Mouse (Mus musculus) erythroid progenitor cell, adult 5-6 weeks (primary cell): ENCODE measurements around the gene Lrrc1. TPM values are rescaled to one million over a fixed set of nuclear protein-coding genes. Genes with fewer than 3 reads are reported as not detected.
A peak's percentile ranks its signal among the peaks of the same experiment; 100 is the strongest.

ENCODE experiments used
- ATAC-seq: replicated peaks from 2 replicates; pipeline ENCODE4 v1.8.0; 2016; ENCODE audit warnings: moderate number of reproducible peaks, mild to moderate bottlenecking, moderate TSS enrichment, inconsistent platforms; ENCODE audit not compliant: poor library complexity, low FRiP score, severe bottlenecking
- total RNA-seq, 2 experiments: library from RNA; stranded (forward) in 1 of 2; stranded (reverse) in 1 of 2; fragments of 150-400 nt in 1 of 2; fragments of 186-747, 209-891 nt in 1 of 2; gene quantifications; 2 replicates each; pipeline versions ENCODE4 v1.2.3 to v1.2.4; 2015 to 2017; ENCODE audit warnings: low replicate concordance in 2 of 2

Lrrc1 gene
- total RNA-seq, 2 experiments from 2014 or later = 2.3 to 5.0 TPM

DNA sequence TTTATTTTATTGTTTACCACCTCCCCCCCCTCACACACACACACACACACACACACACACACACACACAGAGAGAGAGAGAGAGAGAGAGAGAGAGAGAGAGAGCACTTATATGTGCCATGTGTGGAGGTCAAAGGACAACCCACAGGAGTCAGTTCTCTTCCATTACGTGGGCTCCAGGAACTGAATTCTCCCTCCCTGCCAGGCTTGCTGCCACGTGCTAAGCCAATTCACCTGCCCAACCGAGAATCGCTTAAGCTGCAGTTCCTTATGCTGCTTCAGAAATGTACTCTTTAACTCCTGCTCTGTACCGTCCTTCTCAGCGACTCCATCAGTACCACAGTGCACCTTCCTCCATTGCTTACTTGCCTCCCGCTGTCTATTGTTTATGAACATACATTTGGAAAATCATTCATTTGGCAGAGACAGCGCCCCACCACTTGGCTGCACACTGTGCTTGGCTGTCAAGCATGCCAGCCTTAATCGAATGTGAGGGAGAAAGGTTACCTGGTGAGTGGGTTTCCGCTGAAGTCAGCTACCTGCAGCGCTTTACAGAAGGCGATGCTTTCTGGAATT, 72.9 kb downstream of the Lrrc1 start:
- ATAC-seq = no peak

- no peak for ATAC-seq
Observed at GRCm38 (mm10) chr9:77469791-77470607, 74.7 kb downstream of the Lrrc1 start.

GRCm38 (mm10) chr9:77466926-77467325, 77.7 kb downstream of the Lrrc1 start:
- ATAC-seq = no peak

- no peak for ATAC-seq
Observed at GRCm38 (mm10) chr9:77465401-77465800, 79.3 kb downstream of the Lrrc1 start.

GRCm38 (mm10) chr9:77463861-77464260, 80.8 kb downstream of the Lrrc1 start:
- no peak for ATAC-seq

GRCm38 (mm10) chr9:77463195-77463594, 81.5 kb downstream of the Lrrc1 start:
- ATAC-seq = no peak

- ATAC-seq = no peak
Observed at GRCm38 (mm10) chr9:77461371-77461915, 83.2 kb downstream of the Lrrc1 start.

DNA sequence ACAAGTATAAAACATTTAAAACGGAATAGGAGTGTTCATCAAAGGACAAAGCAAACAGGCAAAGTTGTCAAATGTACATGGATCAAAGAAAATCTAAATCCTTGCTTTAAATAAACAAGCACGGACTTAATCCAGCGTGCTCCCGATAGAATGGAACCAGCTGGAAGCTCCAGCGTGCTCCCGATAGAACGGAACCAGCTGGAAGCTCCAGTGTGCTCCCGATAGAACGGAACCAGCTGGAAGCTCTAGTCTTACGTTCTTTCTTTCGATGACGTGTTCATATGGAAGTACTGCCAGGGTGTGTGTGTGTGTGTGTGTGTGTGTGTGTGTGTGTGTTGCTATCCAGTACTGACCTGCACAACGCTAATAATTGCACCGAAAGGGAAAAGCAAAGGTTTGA, 84.3 kb downstream of the Lrrc1 start:
- no peak for ATAC-seq

DNA sequence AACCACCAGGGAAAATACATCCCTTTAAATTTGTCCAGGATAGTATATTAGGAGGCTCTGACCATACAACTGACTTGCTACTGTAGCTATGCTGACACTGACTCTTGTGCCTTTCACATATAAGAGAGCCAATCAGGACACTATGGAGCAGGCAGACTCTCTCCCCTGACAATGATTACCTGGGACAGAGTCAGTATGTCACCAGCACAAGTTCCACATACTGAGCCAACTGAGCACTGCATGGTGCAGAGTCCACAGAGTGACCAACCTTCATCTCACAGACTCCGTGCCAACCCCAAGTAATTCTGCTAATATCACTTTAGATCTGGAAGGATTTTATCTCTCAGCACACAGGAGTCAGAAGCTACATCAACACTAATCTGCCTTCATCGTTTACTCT, 85.3 kb downstream of the Lrrc1 start:
- ATAC-seq = no peak

- ATAC-seq = no peak
Observed at GRCm38 (mm10) chr9:77456169-77456826, 88.4 kb downstream of the Lrrc1 start.

DNA sequence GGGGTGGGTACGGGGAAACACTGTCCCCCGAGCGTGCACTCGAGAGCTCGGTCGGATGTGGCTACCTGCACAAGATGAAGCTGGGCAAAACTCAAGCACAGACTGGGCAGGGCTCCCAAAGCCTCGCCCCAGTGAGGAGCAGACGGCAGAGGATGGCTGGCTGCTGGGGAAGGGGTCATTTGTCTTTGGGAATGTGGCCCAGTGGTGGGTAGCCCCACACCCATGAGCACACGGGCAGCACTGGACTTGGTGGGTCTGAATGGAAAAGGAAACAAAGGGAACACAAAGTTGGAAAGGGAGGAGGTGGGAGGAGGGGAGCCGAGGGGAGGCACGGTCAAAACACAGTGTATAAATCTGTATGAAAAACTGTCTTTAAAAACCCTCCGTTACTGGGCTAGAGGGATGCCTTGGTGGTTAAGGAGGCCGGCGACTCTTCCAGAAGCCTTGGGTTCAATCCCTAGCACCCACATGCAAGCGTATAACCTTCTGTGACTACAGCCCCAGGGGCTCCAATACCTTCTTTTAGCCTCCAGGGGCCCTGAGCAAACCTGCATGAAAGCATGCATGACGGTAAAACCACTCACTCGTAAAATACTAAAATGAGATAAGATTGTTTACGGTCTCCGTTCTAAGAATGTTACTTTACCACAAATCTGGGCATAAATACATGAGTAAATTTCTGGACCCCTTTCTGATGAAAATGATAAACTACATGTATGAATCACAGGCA, 89.1 kb downstream of the Lrrc1 start:
- no peak for ATAC-seq

DNA sequence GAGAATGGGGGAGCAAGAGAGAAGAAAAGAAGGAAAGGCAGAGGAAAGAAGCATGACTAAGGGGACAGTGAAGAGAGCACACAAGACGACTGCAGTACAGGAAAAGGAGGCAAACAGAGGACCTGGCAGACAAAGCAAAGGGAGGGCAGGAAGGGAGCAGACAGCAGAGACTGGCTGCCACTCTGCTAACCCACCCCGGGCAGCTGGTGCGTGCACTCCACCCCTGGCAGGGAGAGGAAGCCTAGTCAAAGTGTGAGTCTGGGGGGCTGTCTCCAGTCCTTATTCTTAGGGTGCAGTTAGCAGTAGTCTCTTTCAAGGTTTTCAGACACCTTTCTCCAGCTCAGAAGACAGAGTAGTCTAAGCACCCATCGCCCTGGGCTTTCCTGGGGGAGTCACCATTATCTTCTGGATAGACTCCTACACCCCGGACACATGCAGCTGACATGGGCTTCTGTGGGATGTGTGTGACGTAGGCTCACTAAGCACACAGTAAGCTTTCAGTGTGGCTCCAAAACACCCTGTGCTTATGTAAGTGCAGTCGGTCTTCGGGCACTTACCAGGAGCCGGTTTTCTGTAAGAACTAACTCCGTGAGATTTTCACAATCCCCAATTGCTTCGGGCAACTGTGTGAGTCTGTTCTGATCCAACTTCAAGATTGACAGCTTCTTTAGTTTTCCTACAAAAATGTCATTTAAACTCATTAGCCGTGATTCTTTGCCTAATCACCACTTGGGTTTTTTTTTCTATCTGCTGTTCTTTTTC, 92.4 kb downstream of the Lrrc1 start:
- ATAC-seq = no peak

DNA sequence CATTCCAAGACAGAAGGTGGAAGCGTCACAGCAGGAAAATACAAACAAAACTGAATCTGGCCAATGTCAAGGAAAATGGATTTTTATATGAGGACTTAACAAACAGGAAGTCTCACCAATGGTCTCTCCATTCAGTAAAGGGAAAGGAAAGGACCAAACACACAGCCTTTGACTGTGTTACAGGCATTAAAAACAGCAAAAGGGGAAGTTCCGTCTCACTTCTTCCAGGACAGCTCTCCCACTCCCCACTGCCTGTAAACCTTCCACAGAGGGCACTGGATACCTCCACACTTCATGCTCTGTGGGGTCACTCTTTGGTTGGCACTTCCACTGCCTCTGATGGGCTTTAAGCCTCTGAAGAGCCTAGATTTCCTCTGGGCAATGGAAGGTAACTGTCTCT, 94.2 kb downstream of the Lrrc1 start:
- ATAC-seq = no peak

DNA sequence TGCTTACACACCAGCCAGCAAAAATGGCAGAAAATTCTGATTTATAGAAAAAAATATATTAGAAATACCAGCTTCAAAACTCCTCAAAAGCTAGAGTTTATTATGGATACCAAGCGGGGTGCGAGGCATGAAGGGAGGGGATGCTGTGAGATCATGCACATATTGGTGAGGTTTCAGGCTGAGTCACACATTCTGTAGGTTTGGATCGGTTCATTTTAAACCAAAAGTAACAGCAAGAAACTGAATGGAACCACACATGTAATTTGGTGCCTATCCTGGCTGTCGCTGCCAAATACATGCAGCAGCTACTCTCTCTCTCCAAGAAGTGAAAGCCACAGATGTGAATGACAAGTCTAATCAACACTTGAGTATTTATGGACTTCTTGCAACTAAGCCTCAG, 99.8 kb downstream of the Lrrc1 start:
- ATAC-seq = no peak

DNA sequence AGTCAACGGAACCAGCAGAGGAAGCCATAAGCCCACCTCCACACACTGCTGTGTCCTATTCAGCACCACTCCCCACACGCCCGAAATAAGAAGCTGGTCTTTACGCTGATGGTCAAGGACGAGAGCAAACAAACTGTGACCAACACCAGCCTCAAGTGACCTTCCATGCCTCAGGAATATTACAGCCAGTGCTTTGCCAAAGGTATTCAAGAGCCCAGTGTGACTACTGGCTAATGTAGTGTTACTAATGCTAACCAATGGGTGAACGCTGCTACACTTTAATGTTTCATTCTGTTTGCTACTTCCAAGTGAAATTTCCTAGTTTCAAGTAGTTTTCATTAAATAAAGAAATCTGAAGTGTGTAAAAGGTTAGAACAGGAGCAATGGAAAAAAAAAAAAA, 105.3 kb downstream of the Lrrc1 start:
- no peak for ATAC-seq

GRCm38 (mm10) chr9:77438836-77439271, 105.8 kb downstream of the Lrrc1 start:
- no peak for ATAC-seq

DNA sequence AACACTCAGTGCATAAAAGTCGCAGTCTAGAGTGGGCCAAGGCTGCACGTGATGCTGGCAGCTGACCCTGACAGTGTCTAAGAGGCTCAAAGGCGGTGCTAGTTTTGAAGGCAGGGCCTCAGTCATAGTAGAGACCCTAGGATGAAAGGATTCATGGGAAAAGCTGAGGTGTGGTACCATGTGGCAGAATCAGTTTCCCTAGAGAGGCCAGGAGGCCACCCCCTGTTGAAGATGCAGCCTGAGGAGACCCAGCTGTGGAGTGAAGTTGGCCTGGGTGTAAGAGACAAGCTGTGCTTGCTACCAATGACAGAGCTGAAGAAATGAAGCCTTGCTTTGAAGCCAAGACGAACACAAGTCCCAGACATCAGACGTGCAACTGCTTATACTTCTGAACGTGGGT, 107.5 kb downstream of the Lrrc1 start:
- no peak for ATAC-seq

GRCm38 (mm10) chr9:77434965-77435364, 109.7 kb downstream of the Lrrc1 start:
- peak; percentile 88 for ATAC-seq

DNA sequence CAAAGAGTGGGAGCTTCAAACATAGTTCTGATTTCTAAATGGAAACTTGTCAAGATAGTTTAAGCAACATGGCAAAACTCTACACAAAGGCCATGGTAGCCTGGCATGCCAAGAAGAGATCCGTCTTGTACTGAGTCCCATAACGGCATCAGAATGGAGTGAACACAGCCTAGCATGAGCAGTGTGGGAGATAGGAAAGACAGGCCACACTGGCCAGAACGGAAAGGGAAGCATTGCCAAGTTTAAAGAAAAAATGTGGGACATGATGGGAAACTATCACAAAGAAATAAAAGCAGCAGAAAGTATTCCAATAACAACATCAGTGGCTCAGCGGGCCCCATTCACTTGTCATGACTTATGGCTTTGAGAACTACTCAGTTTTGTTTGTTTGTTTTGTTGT, 111.2 kb downstream of the Lrrc1 start:
- ATAC-seq = no peak
